Mouse (Mus musculus) adrenal gland, adult 8-10 months (tissue): ENCODE results near the gene Slc30a10. TPM values are rescaled to one million over a fixed set of nuclear protein-coding genes. Genes with fewer than 3 reads are reported as not detected.

Experiments
- DNase-seq: peaks from one replicate; pipeline ENCODE4 v3.0.0; 2022
- total RNA-seq, 4 experiments: library from RNA; stranded (reverse); gene quantifications; 2 replicates each; pipeline ENCODE4 v1.2.4; 2022

Gene Slc30a10
- total RNA-seq, 4 experiments from 2014 or later, result not detected

DNA sequence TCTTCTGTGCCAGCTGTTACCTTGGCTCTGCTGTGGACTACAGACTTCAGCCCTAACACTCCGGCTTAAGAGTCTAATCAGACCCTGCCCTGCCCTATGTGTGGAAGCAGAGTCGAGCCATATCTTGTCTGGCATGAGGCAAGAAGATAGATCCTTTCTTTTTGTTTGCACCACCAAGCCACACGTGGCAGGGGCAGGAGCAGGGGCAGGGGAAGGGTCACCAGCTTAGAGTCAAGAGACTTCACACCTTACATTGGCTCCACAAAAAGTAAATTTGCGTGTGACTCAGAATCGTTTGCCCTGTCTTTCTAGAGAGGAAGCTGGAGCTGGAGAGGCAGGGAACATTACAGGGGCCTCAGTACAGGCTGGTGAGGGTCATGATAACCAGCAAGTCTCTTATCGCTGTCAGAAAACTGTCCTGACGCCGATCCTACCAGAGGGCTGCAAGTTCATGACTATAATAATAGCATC lies 14.9 kb downstream of the Slc30a10 start:
- DNase-seq, result no peak

DNA sequence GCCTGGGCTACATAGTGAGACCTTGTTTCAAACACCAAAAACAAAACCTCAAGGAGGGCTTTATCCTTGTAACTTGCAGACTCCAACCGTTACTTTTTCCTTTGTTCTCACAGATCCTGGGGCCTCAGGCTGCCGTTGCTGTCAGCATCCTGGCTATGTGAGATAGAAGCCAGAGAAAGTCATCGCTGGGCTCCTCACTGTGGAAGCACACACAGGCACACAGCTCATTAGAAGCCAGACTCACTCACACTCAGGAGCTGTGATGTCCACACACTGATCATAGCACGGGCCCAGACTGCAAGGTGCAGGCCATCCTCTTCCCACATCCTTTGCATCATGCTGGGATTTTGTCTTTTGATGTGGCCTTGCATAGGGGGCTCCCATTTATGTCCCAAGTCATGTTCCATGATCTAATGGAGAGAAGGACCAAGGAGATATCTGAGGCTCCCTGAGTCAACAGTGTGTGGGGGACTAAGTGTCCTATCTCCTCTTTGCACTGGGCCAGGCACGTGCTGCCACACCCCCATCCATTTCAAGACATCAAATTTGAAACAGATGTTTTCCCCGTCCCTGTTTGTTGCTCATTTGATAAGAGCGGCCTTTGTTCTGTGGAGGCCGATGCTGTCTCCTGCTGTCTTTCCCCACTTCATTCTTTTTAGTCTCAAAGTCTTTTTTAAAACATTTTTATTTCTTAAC lies 17.5 kb downstream of the Slc30a10 start:
- DNase-seq, result no peak

DNA sequence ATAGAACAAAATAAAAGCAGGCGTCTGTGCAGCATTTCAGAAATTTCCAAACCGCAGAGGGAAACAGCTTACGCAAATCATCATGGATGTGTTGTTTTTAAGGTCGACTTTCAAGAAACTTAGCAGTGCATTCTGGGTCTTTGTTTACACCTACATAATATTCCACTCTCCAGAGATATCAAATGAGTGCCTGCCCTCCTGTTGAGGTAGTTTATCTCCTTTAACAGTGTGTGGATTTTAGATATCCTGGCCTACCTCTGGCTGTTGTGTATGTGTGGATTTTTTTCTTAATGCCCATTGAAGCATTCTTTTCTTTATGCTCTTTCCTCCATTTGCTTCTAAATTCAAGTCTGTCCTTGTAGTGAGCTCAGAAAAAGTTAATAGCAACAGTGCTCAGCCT lies 18.1 kb downstream of the Slc30a10 start:
- no peak for DNase-seq

DNA sequence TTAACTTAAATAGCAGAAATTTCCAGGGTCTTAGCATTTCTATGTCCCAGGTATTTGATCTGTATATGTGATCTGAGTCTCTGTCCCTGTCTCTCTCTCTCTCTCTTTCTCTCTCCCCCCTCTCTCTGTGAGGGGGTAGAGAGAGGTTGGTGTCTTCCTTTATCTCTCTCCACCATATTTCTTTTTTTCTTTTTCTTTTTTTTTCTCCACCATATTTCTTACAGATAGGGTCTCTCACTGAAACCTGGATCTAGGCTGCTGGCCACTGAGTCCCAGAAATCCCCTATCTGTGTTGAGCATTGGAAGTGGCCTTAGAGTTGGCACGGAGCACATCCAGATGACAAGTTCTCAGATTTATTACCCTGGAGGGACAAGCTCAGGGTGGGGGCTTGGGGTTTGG lies 18.8 kb downstream of the Slc30a10 start:
- no peak for DNase-seq

DNA sequence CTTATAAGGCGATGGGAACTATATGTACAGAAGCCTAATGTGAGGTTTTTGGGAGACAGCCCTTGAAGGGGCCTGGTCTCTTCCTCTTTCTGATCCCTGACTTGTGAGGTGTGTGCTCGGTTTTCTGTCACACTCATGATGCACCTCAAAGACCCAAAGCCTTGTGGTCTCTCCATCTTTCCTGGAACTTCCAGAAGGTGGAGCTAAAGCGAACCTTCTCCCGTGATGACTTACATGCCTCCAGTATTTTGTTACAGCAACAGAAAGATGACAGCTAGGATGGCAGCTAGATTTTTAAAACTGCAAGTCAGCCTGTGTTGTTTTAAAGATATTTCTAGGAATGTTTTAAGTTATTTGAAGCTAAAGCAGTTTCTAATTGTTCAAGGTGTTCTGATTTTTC lies 25.2 kb downstream of the Slc30a10 start:
- DNase-seq, result no peak

DNA sequence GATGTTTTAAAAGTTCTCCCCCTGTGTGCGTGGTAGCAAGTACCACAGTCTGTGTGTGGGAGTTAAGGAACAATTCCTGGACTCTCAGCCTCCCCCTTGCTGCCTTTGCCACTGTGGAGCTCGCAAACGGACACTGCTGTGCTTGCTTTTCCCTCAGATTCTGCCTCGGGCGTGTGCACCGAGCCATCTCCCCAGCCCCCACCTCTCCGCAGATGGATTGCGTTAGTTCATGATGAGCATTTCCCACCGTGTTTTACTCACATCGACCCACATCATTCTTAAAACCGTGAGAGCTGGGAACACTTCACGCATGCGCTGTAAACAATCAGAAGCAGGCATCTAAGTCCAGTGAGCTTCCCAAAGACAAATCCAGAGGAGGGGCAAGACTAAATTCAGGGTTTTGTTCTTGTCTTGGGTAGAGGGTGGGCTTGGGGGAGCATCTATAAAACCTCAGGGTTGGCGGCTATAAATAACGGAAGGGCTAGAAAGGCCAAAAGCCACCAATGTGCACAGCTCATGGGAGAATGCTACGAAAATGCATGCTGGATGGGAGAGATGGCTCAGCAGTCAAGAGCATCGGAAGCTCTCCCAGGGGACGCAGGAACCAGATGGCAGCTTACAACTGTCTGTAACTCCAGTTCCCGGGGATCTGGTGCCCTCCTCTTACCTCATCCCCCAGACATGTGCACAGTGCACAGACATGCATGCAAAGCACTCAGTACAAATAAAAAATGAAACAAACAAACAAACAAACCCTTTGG lies 27.5 kb downstream of the Slc30a10 start:
- DNase-seq, result no peak

DNA sequence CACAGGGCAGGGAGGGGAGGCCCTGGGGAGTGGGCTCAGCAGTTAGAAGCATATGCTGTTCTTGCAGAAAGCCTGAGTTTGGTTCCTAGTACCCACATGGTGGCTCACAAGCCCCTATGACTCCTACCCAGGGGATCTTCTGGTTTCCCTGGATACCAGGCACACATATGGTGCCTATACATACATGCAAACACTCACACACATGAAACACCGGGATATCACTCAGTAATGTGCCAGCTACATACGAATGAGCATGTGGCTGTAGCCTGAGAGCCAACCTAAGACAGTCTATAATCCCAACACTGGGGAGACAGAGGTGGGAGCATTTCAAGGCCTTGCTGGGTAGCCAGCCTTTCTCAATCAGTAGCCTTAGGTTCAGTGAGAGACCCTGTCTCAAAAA lies 28.1 kb downstream of the Slc30a10 start:
- DNase-seq, result no peak

DNA sequence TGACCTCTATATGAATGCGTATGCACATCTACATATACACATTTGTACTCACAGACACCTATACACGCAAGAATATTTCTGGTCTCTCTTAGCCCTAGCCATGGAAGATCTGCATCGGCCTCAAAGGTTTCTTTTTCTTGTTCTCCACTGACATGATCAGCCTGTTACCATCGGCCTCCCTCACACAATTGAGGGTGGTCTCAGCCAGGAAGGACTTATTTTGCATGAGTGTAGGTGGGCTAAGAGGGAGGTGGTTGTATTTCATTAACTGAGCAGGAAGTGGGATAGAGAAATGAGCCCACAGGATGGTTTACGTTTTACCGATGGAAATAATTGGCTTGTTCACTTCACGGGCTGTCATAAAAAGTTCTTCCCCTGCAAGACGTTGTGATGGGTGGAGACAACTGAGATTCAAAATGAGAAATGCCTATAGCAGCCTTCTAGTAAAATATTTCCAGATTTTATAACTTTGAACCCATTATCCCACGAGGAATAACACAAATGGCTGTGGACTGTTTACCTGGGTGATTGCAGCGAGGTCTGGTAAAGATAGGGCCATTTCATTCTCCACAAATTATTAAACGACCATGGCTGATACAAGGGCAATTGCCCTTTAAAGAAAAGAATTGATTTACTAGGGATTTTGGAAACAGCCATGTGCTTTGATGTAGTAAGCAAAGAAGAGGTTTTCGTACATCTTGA lies 28.9 kb downstream of the Slc30a10 start:
- no peak for DNase-seq

DNA sequence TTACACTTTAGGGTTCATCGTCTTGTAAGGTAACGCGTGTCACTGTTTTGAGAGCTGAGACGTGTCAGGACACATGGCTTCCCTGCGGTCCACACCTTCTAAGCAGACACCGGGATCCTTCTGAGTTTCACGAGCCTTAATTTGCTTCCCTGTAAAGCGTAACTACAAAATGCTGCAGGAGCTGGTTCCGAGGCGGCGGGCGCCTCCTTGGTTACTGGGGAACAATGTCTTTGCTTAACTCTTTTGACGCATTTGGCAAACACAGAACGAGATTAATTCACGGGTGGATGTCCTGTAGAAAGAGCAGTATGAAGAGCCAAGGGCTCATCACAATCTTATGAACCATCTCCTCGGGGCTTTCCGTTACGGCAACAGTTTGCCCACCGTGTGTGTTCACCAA lies 29.6 kb downstream of the Slc30a10 start:
- DNase-seq, result no peak

DNA sequence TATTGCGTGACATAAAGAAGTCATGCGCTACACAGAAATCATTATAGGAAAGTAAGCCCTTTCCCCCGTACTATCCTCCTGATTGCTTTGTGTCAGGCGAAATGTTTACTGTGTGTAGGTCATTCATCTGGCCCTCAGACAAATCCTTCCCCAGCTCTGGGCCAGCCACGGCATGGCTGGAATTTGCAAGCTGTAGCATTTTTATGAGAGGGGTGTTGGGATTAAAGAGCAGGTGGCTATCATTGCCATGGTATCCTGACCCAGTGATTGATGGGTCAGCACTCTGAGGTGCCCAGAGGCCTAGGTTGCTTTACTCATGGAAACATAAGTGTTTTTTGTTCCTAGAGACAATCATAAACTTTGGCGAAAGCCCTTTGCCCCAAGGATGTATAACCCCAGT lies 35.2 kb downstream of the Slc30a10 start:
- no peak for DNase-seq

DNA sequence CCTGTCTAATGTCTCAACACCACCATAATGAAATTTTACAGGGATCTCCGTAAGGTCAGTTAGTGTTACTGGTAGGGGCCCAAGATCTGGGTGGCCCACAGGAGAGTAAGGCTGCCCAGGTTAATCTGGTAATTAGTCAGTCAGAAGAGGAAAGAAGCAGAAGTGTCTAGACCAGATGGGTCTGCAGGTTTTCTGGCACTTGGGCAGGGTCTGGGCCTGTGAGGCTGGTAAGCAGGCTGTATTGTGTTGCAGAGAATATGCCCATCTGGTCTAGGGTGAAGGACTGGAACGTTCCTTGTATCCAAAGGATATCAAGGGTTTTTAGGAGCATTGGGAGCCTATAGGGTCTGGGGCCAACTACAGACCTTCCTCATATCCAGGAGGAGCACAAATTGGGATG lies 36.0 kb downstream of the Slc30a10 start:
- DNase-seq, result no peak

DNA sequence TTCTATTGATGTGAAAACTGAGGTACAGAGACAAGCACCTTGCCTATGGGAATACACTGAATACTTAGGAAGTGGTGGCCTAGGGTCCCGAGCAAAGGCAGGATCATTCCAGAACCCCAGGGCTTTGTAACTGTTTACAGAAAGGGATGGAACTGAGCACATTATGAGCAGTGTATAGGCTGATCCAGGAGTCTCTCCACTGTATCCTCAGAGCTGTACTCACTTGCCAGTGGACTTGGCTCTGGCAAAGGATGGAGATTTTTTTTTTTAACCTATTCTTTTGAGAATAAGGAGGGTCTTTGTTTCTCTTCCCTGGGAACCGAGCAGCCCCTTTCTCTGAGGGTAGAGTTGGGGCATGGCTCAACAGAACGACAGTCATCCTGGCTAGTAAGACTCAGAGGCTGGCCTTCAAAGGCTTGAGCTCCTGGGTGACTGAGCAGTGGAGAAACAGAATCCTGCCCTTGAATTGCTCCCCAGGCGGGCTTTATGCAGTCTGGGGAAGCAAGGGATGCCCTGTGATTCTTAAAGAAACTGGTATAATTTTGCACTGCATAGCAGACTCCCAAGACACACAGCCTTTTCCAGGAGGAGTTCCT lies 38.9 kb downstream of the Slc30a10 start:
- no peak for DNase-seq

DNA sequence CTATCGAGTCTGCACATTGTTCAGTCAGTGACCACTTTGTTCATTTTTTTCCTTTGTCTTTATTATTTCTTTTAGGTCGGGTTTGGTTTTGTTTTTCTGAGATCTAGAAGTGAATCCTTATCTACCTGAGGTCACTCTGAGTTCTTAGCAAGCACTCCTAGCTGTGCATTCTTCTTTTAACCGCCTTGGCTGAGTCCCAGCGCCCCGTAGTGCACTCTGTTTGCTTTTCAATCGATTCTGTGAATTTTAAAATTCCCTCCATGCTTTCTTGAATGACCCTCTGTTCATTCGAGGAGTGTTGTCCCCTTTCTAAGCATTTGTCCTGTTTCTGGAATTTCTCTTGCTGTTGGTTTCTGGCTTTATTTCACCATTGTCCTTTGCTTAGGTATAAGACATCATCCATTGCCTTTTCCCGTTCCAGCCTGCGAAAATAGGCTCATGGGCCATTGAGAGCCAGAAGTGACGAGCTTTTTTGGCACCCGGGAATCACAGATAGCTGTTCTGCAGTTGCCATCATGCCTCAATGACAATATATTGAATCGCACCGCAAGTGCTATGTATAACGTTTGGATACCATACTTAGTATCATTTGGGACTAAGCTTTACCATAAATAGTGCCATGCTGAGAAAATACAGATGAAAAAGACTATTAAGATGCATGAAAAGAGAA lies 42.3 kb downstream of the Slc30a10 start:
- no peak for DNase-seq

DNA sequence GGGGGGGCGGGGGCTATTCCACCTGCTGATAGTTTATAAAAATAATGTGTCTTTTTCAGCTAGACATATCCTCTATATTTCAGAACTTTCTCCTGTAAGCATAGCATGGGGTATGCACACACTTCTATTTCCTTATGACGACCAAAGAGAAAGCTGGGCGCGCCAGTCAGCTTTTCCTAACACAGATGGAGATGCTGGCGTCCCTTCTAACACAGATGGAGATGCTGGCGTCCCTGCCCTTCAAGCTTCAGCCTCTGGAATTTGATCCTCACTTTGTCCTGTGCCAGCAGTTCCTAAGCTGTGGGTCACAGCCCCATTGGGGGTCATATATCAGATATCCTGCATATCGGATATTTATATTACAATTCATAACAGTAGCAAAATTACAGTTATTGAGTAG lies 46.0 kb downstream of the Slc30a10 start:
- no peak for DNase-seq

DNA sequence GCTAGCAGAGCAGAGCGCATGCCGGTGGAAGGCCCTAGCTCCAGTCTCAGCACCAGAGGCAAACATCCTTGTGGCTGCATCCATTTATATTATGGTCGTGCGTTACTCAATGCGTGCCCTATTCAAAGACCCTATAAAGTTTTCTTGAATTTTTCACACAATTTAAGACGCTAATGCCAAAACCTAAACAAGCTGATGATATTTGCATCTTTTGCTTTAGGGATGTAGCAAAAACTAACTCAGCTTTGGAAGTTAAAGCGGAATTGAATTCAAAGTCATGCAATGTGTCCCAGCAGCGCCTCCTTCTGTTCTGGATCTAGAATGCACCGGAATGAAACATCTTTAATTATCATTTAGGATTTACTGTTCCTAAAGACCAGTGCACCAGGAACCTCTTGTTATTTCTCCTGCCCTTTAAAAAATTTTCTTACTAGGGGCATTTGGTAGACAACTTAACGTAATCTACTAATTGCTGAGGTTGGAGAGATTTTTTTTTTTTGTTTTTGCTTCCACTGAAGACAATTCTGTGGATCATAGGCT lies 47.2 kb downstream of the Slc30a10 start:
- DNase-seq, result no peak

DNA sequence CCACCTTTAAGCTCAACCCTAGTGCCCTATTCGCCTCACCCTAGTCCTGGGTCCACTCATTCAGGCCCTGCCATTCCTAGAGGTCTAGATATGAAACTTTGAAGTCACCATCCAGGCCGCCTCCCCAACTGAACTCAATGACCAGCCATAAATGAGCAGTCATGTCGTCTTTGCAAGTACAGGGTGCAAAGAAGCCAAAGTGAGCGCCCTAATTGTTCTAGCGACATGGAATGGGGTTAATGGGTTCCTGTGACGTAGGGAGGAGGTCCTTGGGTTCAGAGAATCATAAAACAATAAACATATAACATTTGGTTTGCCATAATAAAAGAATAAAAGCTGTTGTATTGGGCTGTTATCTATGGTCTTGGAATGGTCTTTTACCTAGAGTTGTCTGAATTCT lies 47.9 kb downstream of the Slc30a10 start:
- no peak for DNase-seq

DNA sequence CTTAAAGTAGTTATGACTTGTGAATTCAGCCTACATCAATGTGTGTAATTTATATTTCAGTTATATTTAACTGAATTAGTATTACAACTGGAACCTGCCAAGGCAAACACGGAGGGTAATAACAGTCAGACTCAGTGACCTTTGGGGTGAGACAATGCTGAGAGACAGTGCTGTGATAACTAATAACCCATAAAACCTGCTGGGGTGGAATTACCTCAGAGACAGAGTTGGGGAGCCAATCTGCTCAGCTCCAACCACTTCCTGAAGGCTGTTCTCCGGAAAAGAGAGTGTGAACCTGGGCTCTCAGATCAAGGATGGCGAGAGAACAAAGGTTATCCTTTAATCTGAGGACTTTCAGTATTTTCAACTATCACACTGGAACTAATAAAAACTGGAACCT lies 54.4 kb downstream of the Slc30a10 start:
- no peak for DNase-seq

DNA sequence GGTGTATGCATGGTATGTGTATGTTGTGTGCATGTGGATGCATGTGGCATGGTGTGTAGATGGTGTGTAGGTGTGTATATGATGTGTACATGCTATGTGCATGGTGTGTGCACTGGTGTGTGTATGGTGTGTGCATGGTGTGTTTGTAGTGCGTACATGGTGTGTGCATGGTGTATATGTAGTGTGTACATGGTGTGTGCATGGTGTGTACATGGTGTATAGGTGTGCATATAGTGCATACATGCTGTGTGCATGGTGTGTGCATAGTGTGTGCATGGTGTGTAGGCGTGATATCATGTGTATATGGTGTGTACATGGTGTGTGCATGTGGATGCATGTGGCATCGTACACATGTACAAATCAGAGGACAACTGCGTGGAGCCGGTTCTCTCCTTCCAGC lies 56.7 kb downstream of the Slc30a10 start:
- DNase-seq, result no peak

DNA sequence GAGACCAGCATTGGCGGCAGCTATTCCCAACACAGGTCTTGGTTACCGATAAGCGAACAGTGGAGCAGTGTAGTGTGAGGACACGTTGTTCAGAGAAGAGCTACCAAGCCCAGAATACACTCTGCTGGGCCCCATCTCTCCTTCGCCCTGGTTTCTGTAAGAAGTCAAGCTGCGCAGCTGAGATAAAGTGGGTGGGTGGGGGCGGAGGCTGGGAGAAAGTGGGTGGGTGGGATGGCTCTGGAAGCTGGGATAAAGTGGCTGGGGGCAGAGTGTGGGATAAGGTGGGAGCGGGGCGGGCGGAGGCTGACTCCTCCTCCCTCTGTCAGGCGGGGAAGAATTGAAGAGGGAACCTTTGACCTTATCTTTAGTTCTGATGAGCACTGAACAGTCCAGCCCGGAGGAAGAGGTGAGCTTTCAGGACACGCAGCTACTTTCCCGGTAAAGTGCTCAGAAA lies 60.9 kb downstream of the Slc30a10 start:
- no peak for DNase-seq

DNA sequence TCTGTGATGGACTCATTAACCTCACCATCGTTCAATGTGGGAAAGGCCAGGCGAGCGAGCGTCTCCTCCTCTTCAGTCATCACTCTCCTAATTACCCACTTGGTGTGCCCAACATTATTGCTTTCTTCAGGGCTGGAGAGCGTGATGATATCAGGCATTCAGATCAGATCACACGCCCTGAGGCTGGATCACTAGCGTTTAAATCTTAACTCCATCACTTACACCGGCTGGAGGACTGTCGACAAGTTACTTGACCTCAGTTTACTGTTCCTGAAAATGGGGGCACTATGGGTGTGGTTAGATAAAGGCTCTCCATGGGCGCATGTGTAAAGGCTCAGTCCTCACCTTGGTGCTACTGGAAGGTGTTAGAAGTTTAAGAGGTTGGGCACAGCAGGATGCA lies 61.4 kb downstream of the Slc30a10 start:
- no peak for DNase-seq

DNA sequence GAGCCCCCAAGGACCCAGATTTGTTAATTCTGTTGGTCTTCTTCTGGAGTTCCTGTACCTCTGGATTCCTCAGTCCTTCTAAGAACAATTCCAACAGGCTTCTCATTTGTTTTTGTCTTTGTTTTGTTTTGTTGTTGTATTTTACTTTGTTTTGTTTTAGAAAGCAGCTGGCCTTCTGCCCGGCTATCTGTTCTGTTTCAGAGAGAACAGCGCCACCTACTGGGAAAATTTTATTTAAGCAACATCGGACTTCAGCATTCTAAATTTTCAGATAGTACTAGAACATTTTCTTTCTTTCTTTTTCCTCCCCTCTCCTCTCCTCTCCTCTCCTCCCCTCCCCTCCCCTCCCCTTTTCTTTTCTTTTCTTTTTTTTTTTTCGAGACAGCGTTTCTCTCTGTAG lies 62.9 kb downstream of the Slc30a10 start:
- no peak for DNase-seq
